Mouse (Mus musculus) retina, postnatal 7 days (tissue): ENCODE measurements at regions not wholly inside any gene's neighbourhood (a gene's known extent, or its start where the extent isn't known, plus 50 kb on each side); places are given as distances from the start of the nearest gene placed in this dataset.

Experiments
- DNase-seq: peaks from one replicate; pipeline ENCODE4 v3.0.0-alpha.2; 2012; ENCODE audit warnings: low read depth, low spot score

GRCm38 (mm10) chr8:103433532-103434105 lies 648.2 kb upstream of the Cdh11 start:
- DNase-seq, result no peak

- DNase-seq, result no peak
Observed at GRCm38 (mm10) chr8:103438995-103439717, 653.7 kb upstream of the Cdh11 start.

GRCm38 (mm10) chr8:103441163-103441562 lies 655.7 kb upstream of the Cdh11 start:
- DNase-seq, result no peak

GRCm38 (mm10) chr8:103442420-103443125 lies 657.1 kb upstream of the Cdh11 start:
- no peak for DNase-seq

GRCm38 (mm10) chr8:103444577-103444976 lies 656.8 kb upstream of the Cdh5 start:
- DNase-seq, result no peak

- no peak for DNase-seq
Observed at GRCm38 (mm10) chr8:103445378-103445777, 656.0 kb upstream of the Cdh5 start.

GRCm38 (mm10) chr8:103447916-103448315 lies 653.5 kb upstream of the Cdh5 start:
- no peak for DNase-seq

GRCm38 (mm10) chr8:103451381-103452018 lies 649.9 kb upstream of the Cdh5 start:
- no peak for DNase-seq

- DNase-seq, result no peak
Observed at GRCm38 (mm10) chr8:103457176-103457575, 644.2 kb upstream of the Cdh5 start.

GRCm38 (mm10) chr8:103463557-103463956 lies 637.9 kb upstream of the Cdh5 start:
- no peak for DNase-seq

GRCm38 (mm10) chr8:103464777-103465353 lies 636.6 kb upstream of the Cdh5 start:
- no peak for DNase-seq

GRCm38 (mm10) chr8:103467536-103468160 lies 633.8 kb upstream of the Cdh5 start:
- no peak for DNase-seq

- DNase-seq, result no peak
Observed at GRCm38 (mm10) chr8:103469049-103469448, 632.4 kb upstream of the Cdh5 start.

GRCm38 (mm10) chr8:103470316-103470715 lies 631.1 kb upstream of the Cdh5 start:
- no peak for DNase-seq

- no peak for DNase-seq
Observed at GRCm38 (mm10) chr8:103475816-103476797, 625.3 kb upstream of the Cdh5 start.

GRCm38 (mm10) chr8:103482033-103482720 lies 619.2 kb upstream of the Cdh5 start:
- DNase-seq, result no peak

GRCm38 (mm10) chr8:103485441-103485840 lies 616.0 kb upstream of the Cdh5 start:
- no peak for DNase-seq

- no peak for DNase-seq
Observed at GRCm38 (mm10) chr8:103489411-103489810, 612.0 kb upstream of the Cdh5 start.

GRCm38 (mm10) chr8:103492914-103493517 lies 608.4 kb upstream of the Cdh5 start:
- no peak for DNase-seq
